Mouse (Mus musculus): ENCODE results near the gene Cacna1d.

DNA sequence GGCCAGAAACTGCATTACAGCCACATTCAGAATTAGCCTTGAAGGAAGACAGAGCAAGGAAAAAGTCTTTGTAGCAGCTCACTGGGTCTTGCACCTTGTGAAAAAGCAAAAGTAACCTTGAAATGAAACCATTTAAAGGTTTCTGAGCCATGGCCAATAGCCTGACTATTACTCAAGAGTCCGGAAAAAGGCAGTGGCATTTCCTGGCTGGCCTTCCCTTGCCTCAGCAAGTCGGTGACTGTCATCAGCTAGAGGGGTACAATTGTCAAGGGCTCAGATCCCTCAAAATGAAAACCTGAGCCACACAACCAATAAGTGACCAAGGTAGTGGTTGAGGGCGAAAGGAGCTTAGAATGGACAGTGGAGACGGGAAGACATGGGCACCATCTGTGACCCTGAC, 66.6 kb downstream of the Cacna1d start:
- TF ChIP-seq CTCF (IDR thresholded peaks at IDR 0.05; ENCODE audit: low read depth, low read length) = no peak
- TF ChIP-seq GATA1 (IDR thresholded peaks at IDR 0.05; ENCODE audit: borderline replicate concordance, low read length) = no peak

Data from G1E (cell line).